Mouse (Mus musculus): ENCODE measurements at regions not wholly inside any gene's neighbourhood (a gene's known extent, or its start where the extent isn't known, plus 50 kb on each side); places are given as distances from the start of the nearest gene placed in this dataset.

GRCm38 (mm10) chr2:173978138-173978765 is 97.9 kb upstream of the Stx16 start:
- WGBS: 77% methylated on average over 13 of the region's 13 CpGs
- ATAC-seq (ENCODE audit: low FRiP score): no peak
- no peak overlapping the region for H3K9ac ChIP-seq
- no peak overlapping the region for H3K27ac ChIP-seq
- no peaks in the 10 kb centered on the region for H3K36me3 ChIP-seq
- H3K4me2 ChIP-seq (replicated peaks): no peak overlapping the region
- 0 out of 2 replicates have a peak, but pooled peaks cover 4% of the 10 kb centered on the region for H3K4me1 ChIP-seq
- no peaks in the 10 kb centered on the region for H3K27me3 ChIP-seq
- peaks cover 13% of the 10 kb centered on the region for H3K9me3 ChIP-seq (replicated peaks)
- H3K4me3 ChIP-seq: no peak overlapping the region

- no peak overlapping the region for H3K4me3 ChIP-seq
- no peak for ATAC-seq (ENCODE audit: low FRiP score)
- H3K27ac ChIP-seq: no peak overlapping the region
- H3K4me2 ChIP-seq (replicated peaks): no peak overlapping the region
- H3K27me3 ChIP-seq: no peaks in the 10 kb centered on the region
- 0 out of 2 replicates have a peak, but pooled peaks cover 4% of the 10 kb centered on the region for H3K4me1 ChIP-seq
- H3K36me3 ChIP-seq: no peaks in the 10 kb centered on the region
- no peak overlapping the region for H3K9ac ChIP-seq
- WGBS: 87% methylated on average over 9 of the region's 9 CpGs
- no peaks in the 10 kb centered on the region for H3K9me3 ChIP-seq (replicated peaks)
These were observed 95.1 kb upstream of the Stx16 start for GRCm38 (mm10) chr2:173981036-173981435.

GRCm38 (mm10) chr2:173987516-173987915 is 88.6 kb upstream of the Stx16 start:
- H3K36me3 ChIP-seq: no peaks in the 10 kb centered on the region
- 88% methylated on average over 7 of the region's 7 CpGs for WGBS
- no peak overlapping the region for H3K4me2 ChIP-seq (replicated peaks)
- no peak overlapping the region for H3K4me3 ChIP-seq
- no peak overlapping the region for H3K9ac ChIP-seq
- ATAC-seq (ENCODE audit: low FRiP score): no peak
- no peaks in the 10 kb centered on the region for H3K27me3 ChIP-seq
- H3K9me3 ChIP-seq (replicated peaks): no peaks in the 10 kb centered on the region
- no peak overlapping the region for H3K27ac ChIP-seq
- H3K4me1 ChIP-seq: peaks cover 14% of the 10 kb centered on the region; the same call in 1 of the 2 replicates

- Histone ChIP-seq H3K27me3 (no peaks in the 10 kb centered on the region), H3K4me2 (replicated peaks) (no peak overlapping the region), H3K9ac (no peak overlapping the region), H3K27ac (no peak overlapping the region), H3K9me3 (replicated peaks) (no peaks in the 10 kb centered on the region), H3K4me3 (no peak overlapping the region), H3K4me1 (peaks cover 14% of the 10 kb centered on the region; the same call in 1 of the 2 replicates), H3K36me3 (no peaks in the 10 kb centered on the region)
- 91% methylated on average over 8 of the region's 8 CpGs for WGBS
- ATAC-seq (ENCODE audit: low FRiP score): no peak
These were observed 88.2 kb upstream of the Stx16 start for GRCm38 (mm10) chr2:173987921-173988320.

GRCm38 (mm10) chr2:173988641-173989336 is 87.3 kb upstream of the Stx16 start:
- no peaks in the 10 kb centered on the region for H3K36me3 ChIP-seq
- H3K4me1 ChIP-seq: peaks cover 21% of the 10 kb centered on the region
- no peaks in the 10 kb centered on the region for H3K9me3 ChIP-seq (replicated peaks)
- H3K27me3 ChIP-seq: no peaks in the 10 kb centered on the region
- no peak overlapping the region for H3K27ac ChIP-seq
- H3K9ac ChIP-seq: no peak overlapping the region
- no peak overlapping the region for H3K4me2 ChIP-seq (replicated peaks)
- 76% methylated on average over 11 of the region's 11 CpGs for WGBS
- ATAC-seq (ENCODE audit: low FRiP score): no peak
- no peak overlapping the region for H3K4me3 ChIP-seq

GRCm38 (mm10) chr2:173990664-173991063 is 85.4 kb upstream of the Stx16 start:
- Histone ChIP-seq H3K4me2 (replicated peaks) (no peak overlapping the region), H3K9me3 (replicated peaks) (no peaks in the 10 kb centered on the region), H3K27ac (no peak overlapping the region), H3K36me3 (no peaks in the 10 kb centered on the region), H3K9ac (no peak overlapping the region), H3K27me3 (no peaks in the 10 kb centered on the region), H3K4me3 (no peak overlapping the region), H3K4me1 (peaks cover 34% of the 10 kb centered on the region)
- 91% methylated on average over 4 of the region's 4 CpGs for WGBS
- ATAC-seq (ENCODE audit: low FRiP score): no peak

GRCm38 (mm10) chr2:173991447-173991846 is 84.7 kb upstream of the Stx16 start:
- Histone ChIP-seq H3K27me3 (no peaks in the 10 kb centered on the region), H3K27ac (peak overlapping the region; percentile 71), H3K36me3 (no peaks in the 10 kb centered on the region), H3K4me3 (no peak overlapping the region), H3K4me1 (peaks cover 34% of the 10 kb centered on the region), H3K9me3 (replicated peaks) (no peaks in the 10 kb centered on the region), H3K9ac (no peak overlapping the region), H3K4me2 (replicated peaks) (no peak overlapping the region)
- no peak for ATAC-seq (ENCODE audit: low FRiP score)
- WGBS: 71% methylated on average over 15 of the region's 15 CpGs

- 31% methylated on average over 5 of the region's 5 CpGs for WGBS
- no peak overlapping the region for H3K4me2 ChIP-seq (replicated peaks)
- no peaks in the 10 kb centered on the region for H3K36me3 ChIP-seq
- peak overlapping the region; percentile 71 for H3K27ac ChIP-seq
- H3K9ac ChIP-seq: no peak overlapping the region
- H3K27me3 ChIP-seq: no peaks in the 10 kb centered on the region
- no peak; the same call in 1 of the 2 replicates for ATAC-seq (ENCODE audit: low FRiP score)
- peaks cover 34% of the 10 kb centered on the region for H3K4me1 ChIP-seq
- H3K4me3 ChIP-seq: no peak overlapping the region
- H3K9me3 ChIP-seq (replicated peaks): no peaks in the 10 kb centered on the region
These were observed 84.1 kb upstream of the Stx16 start for GRCm38 (mm10) chr2:173992041-173992440.

GRCm38 (mm10) chr2:173993431-173993955 is 82.6 kb upstream of the Stx16 start:
- no peak for ATAC-seq (ENCODE audit: low FRiP score)
- Histone ChIP-seq H3K4me1 (peaks cover 34% of the 10 kb centered on the region), H3K4me2 (replicated peaks) (no peak overlapping the region), H3K27ac (no peak overlapping the region), H3K9me3 (replicated peaks) (no peaks in the 10 kb centered on the region), H3K9ac (no peak overlapping the region), H3K4me3 (no peak overlapping the region), H3K36me3 (no peaks in the 10 kb centered on the region), H3K27me3 (no peaks in the 10 kb centered on the region)
- WGBS: 86% methylated on average over 5 of the region's 5 CpGs

GRCm38 (mm10) chr2:173994301-173995073 is 81.6 kb upstream of the Stx16 start:
- Histone ChIP-seq H3K27ac (peak overlapping the region; percentile 62), H3K27me3 (no peaks in the 10 kb centered on the region)
- ATAC-seq (ENCODE audit: low FRiP score): no peak

GRCm38 (mm10) chr2:174004666-174005065 is 71.4 kb upstream of the Stx16 start:
- ATAC-seq (ENCODE audit: low FRiP score): no peak
- no peak overlapping the region for H3K27ac ChIP-seq
- no peaks in the 10 kb centered on the region for H3K27me3 ChIP-seq
- 89% methylated on average over 8 of the region's 8 CpGs for WGBS
- peaks cover 9% of the 10 kb centered on the region for H3K9me3 ChIP-seq (replicated peaks)
- no peaks in the 10 kb centered on the region for H3K36me3 ChIP-seq
- peaks cover 19% of the 10 kb centered on the region for H3K4me1 ChIP-seq
- no peak overlapping the region for H3K4me2 ChIP-seq (replicated peaks)
- no peak overlapping the region for H3K4me3 ChIP-seq
- H3K9ac ChIP-seq: no peak overlapping the region

More at GRCm38 (mm10) chr2:173994301-173995073, 81.6 kb upstream of the Stx16 start:
- no peak overlapping the region for H3K4me2 ChIP-seq (replicated peaks)
- H3K9ac ChIP-seq: no peak overlapping the region
- 34% methylated on average over 13 of the region's 13 CpGs for WGBS
- H3K4me1 ChIP-seq: peaks cover 34% of the 10 kb centered on the region
- no peaks in the 10 kb centered on the region for H3K9me3 ChIP-seq (replicated peaks)
- H3K36me3 ChIP-seq: no peaks in the 10 kb centered on the region
- no peak overlapping the region for H3K4me3 ChIP-seq

GRCm38 (mm10) chr2:174007976-174008349 is 68.1 kb upstream of the Stx16 start:
- H3K9me3 ChIP-seq (replicated peaks): peaks cover 9% of the 10 kb centered on the region
- H3K4me3 ChIP-seq: no peak overlapping the region
- H3K36me3 ChIP-seq: no peaks in the 10 kb centered on the region
- peak overlapping the region; percentile 74 for H3K27ac ChIP-seq
- H3K4me2 ChIP-seq (replicated peaks): no peak overlapping the region
- no peak overlapping the region for H3K9ac ChIP-seq
- WGBS: 33% methylated on average over 2 of the region's 2 CpGs
- ATAC-seq (ENCODE audit: low FRiP score): peak; percentile 42
- peaks cover 27% of the 10 kb centered on the region for H3K4me1 ChIP-seq
- H3K27me3 ChIP-seq: no peaks in the 10 kb centered on the region

All from hindbrain, embryonic 12.5 days (tissue).